Mouse (Mus musculus) adrenal gland, adult 10 weeks (tissue): ENCODE measurements around the gene Oma1. TPM values are rescaled to one million over a fixed set of nuclear protein-coding genes. Genes with fewer than 3 reads are reported as not detected.

ENCODE experiments used
- polyA plus RNA-seq: library from polyadenylated mRNA; stranded (reverse); fragments of 350-450 nt; fragmentation: Illumina TruSeq; extraction: RNeasy Lipid Tissue Mini Kit (QIAGEN cat#74804); gene quantifications from one replicate; pipeline ENCODE4 v1.2.3, GENCODE M21; 2014; ENCODE audit warnings: low read depth, low replicate concordance

Oma1 gene
- 17.5 TPM for polyA plus RNA-seq

DNA sequence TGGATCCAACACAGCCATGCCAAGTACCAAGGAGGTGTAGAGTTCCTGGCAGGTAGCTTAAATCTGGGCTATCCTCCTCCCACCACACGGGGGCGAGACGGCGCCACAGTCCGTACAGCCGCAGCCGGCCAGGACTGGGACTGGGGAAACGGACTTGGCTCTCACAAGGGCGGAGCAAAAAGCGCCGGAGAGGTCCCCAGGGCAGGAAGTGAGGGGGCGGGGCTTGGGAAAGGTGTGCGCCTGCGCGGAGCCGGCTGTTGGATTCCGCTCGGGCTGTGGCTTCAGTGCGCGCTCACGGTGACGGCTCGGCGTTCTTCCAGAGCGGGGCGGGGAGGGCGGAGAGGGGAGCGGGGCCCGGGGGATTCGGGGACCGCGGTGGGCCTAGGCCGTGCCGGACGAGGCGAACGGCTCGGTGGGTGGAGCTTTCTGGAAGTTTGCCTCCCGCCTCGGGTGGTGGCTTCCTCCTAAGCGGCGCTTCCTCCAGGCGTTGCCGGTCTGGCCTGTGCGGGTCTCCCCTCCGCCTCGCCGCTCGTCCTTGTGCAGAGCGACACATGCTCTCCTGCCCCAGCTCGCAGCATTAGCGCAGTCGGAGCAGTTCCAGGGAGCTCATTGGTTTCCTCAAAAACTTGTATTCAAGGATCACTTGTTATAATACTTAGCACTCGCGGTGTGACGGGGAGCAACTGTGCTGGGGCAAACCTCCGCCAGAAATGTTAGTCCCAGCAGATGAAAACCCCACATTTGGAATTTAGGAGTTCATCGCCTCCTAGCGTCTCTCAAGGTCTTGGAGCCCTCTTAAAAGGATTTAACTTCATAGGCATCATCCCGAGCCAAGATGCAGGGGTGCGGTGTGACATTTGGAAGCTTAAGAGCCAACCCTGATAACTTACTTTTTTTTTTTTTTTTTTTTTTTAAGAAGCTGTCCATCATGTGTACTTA lies at the start of gene Oma1:
Oma1 (plus strand) TSS at position 226 of the 939 bp plus-strand sequence.

DNA sequence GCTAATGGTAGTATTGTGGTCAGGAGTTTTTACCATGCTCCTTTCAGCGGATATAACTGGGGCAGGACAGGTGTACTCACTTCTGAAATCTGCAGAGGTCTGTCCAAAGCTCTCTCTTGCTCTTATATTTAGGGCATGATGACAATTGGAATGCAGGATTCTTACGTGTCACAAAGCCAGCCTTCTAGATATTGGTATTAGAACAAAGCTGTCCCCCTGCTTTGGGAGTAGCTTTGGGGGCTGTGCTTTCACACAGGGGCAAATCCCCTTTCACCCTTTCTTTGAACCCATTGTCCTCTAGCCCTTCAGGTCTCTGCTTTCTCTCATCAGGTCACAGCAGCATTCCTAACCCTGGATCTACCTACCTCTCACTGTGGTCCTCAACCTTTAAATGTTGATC lies 22.8 kb upstream of the Oma1 start, which contains the start of gene 4921539E11Rik:
4921539E11Rik (minus strand) TSS at position 101 of the 400 bp plus-strand sequence.

Other genes starting within 250 kb of the Oma1 start
- 165 TPM for gene Mier1, start 199.4 kb upstream of the Oma1 start, polyA plus RNA-seq
- 8.1 TPM for gene Wdr78, start 199.3 kb upstream of the Oma1 start, polyA plus RNA-seq
- gene Slc35d1, start 98.6 kb upstream of the Oma1 start, polyA plus RNA-seq: 16.9 TPM
- gene 4921539E11Rik, start 22.9 kb upstream of the Oma1 start, polyA plus RNA-seq: not detected